Comparison of ENCODE assay signal across 9 mouse cellular contexts in the genomic region with DNA sequence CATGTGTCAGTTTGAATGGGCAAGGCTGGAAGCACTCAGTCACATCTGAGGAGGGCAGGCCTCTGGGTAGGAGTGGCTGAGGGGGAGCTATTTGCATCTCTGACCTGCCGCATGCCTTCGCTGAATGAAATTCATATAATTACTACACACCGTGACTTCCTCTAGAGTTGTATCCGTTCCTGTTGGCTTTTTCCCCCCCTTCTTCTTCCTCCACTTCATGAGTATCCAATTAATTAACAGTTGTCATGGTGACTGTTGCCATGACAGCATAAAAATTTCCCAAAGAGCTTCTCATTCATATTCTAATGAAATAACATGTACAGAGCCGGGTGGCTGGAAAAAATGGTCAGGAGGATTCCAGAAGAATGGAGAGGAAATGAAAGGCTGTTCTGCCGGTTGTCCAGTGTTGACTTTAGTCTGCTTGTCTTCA.
DNase-seq lines count a peak whose midpoint lies in the region; ATAC-seq and TF ChIP-seq lines count a peak whose summit lies in the region.
"Had no signal": no experiment of that assay in that cellular context is flagged by ENCODE, and none has a peak within 500 bp of the region (broad histone marks: within the 10 kb centered on the region; RNA-seq: fewer than 3 reads in every experiment).

No protein-coding gene starts in this region.

- no peak overlapping the region for H3K9ac ChIP-seq in forebrain, embryonic 11.5 days (ENCODE audit: low read length)
- no peak overlapping the region for H3K9ac ChIP-seq in midbrain, postnatal 0 days (replicated peaks; ENCODE audit: low read length, poor library complexity, severe bottlenecking)

- TF ChIP-seq CTCF in midbrain, postnatal 0 days (IDR thresholded peaks at IDR 0.05): no peak

- WGBS in forebrain, embryonic 11.5 days: 14% methylated on average over 6 of the region's 6 CpGs
- WGBS in midbrain, postnatal 0 days: 14% methylated on average over 6 of the region's 6 CpGs
- 77% methylated on average over 6 of the region's 6 CpGs for WGBS in heart, embryonic 10.5 days

- peak; percentile 84 for ATAC-seq in forebrain, embryonic 11.5 days (replicated peaks; ENCODE audit: low FRiP score)
- ATAC-seq in midbrain, postnatal 0 days (ENCODE audit: low FRiP score): peak; percentile 83

- peak; percentile 4 for DNase-seq in cerebellum, adult 9-10 months
- no peak for DNase-seq in cerebellum, adult 11 months
- DNase-seq in forebrain, embryonic 11.5 days (ENCODE audit: low spot score): peak; percentile 59
- DNase-seq in kidney, postnatal 14 days: peak; percentile 37
- DNase-seq in midbrain, postnatal 0 days (ENCODE audit: low spot score): peak; percentile 96
- no peak for DNase-seq in thymus, postnatal 25 days
- DNase-seq in heart, adult 11 months: no peak
- DNase-seq in heart, embryonic 10.5 days (ENCODE audit: low spot score): no peak

- H3K27ac ChIP-seq in forebrain, embryonic 11.5 days (ENCODE audit: low read depth, low read length): 0 out of 2 replicates have a peak overlapping the region, but pooled peaks have one; percentile 1
- peak overlapping the region; percentile 72 for H3K27ac ChIP-seq in midbrain, postnatal 0 days (ENCODE audit: low read depth, low read length)
- H3K27ac ChIP-seq in heart, embryonic 10.5 days: no peak overlapping the region

- peaks cover 18% of the 10 kb centered on the region; the same call in 1 of the 2 replicates for H3K4me1 ChIP-seq in forebrain, embryonic 11.5 days (replicated peaks; ENCODE audit: control insufficient read depth, insufficient read depth, low read length)
- peaks cover 21% of the 10 kb centered on the region for H3K4me1 ChIP-seq in midbrain, postnatal 0 days (ENCODE audit: insufficient read depth, low read length)
- H3K4me1 ChIP-seq in heart, embryonic 10.5 days: no peaks in the 10 kb centered on the region

- no peak overlapping the region for H3K4me3 ChIP-seq in forebrain, embryonic 11.5 days (ENCODE audit: low read depth, low read length)
- H3K4me3 ChIP-seq in midbrain, postnatal 0 days (ENCODE audit: low read depth, low read length): no peak overlapping the region
- H3K4me3 ChIP-seq in heart, embryonic 10.5 days: no peak overlapping the region
- H3K4me3 ChIP-seq: megakaryocyte, embryonic 14.5 days had no signal

- H3K36me3 ChIP-seq in forebrain, embryonic 11.5 days (ENCODE audit: control insufficient read depth, insufficient read depth, low read length): no peaks in the 10 kb centered on the region
- no peaks in the 10 kb centered on the region for H3K36me3 ChIP-seq in midbrain, postnatal 0 days (ENCODE audit: insufficient read depth, low read length)
- H3K36me3 ChIP-seq in heart, embryonic 10.5 days: no peaks in the 10 kb centered on the region

- peak overlapping the region; percentile 21; the same call in 1 of the 2 replicates for H3K4me2 ChIP-seq in forebrain, embryonic 11.5 days (ENCODE audit: low read depth, low read length, severe bottlenecking)
- H3K4me2 ChIP-seq in midbrain, postnatal 0 days (ENCODE audit: low read depth, low read length, poor library complexity, severe bottlenecking): no peak overlapping the region

- no peaks in the 10 kb centered on the region for H3K9me3 ChIP-seq in forebrain, embryonic 11.5 days (ENCODE audit: control insufficient read depth, low read length)
- H3K9me3 ChIP-seq in midbrain, postnatal 0 days (ENCODE audit: low read length): no peaks in the 10 kb centered on the region
- no peaks in the 10 kb centered on the region for H3K9me3 ChIP-seq in heart, embryonic 10.5 days

- H3K27me3 ChIP-seq in forebrain, embryonic 11.5 days (ENCODE audit: control insufficient read depth, insufficient read depth, low read length): no peaks in the 10 kb centered on the region
- H3K27me3 ChIP-seq in midbrain, postnatal 0 days (ENCODE audit: insufficient read depth, low read length): no peaks in the 10 kb centered on the region
- H3K27me3 ChIP-seq in heart, embryonic 10.5 days (ENCODE audit: insufficient read depth, poor library complexity, severe bottlenecking): no peaks in the 10 kb centered on the region

Comparison
In these comparisons a context has a peak if more than half of its experiments do, and no peak if none do; other contexts are left out.
1. DNase-seq: peak in cerebellum, adult 9-10 months (single experiment), forebrain, embryonic 11.5 days (single experiment), kidney, postnatal 14 days (single experiment) and midbrain, postnatal 0 days (single experiment); none in cerebellum, adult 11 months (single experiment), thymus, postnatal 25 days (single experiment), heart, adult 11 months (single experiment) and heart, embryonic 10.5 days (single experiment).